Mouse (Mus musculus) kidney, postnatal 36 days (tissue): ENCODE results near the gene Ect2.

Experiments used
- DNase-seq, 2 experiments: peaks; one replicate each; pipeline ENCODE4 v3.0.0; 2021 to 2022; ENCODE audit warnings: mixed read lengths in 2 of 2

Gene Ect2

DNA sequence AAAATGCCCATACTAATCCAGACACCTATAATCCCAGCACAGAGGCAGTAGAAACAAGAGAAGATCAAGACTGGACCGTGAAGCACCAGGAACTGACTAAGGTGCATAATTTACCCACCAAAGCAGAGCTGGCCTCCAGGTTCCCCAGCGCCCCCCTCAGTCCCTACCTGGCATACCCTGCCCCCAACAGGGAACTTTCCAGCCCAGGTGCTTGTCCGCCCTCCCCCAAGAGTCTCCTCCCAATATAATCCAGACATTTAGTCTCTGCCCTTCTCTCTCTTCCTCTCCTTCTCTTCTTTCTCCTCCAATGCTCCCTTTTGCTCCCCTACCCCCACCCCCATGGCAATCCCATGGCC lies 2.9 kb upstream of the Ect2 start:
- no peak for DNase-seq

DNA sequence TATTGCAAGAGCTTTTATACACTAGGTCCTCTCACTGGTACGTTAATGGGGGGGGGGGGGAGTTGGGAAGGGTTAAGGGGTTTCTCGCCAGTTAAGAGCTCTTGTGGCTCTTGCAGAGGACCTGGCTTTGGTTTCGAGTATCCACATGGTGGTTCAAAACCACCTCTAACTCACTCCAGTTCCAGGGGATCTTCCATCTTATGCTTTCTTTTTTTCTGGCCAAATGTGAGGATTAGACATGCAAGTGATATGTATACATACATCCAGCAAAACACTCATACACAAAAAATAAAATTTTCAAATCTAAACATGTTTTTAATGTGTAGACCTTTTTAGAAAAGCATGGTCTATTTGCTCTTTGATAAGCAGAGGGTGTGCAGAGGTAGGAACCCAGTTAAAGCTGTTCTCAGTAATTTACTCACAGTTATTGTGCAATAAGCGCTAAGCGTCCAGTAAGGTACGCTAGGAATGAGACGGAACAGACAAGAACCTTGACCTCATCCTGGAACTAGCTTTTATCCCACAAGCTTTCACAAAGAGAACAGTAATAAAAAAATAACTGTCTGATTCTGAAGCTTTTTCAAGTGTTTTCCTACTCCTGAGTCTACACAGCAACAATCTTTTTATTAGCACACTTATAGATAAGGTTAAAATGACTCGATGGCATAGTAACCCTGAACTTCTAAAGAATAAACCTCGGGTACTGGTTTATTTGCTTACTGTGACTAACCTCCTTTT lies 2.3 kb upstream of the Ect2 start:
- peak in 1 of 2 experiments; percentile 63 for DNase-seq

DNA sequence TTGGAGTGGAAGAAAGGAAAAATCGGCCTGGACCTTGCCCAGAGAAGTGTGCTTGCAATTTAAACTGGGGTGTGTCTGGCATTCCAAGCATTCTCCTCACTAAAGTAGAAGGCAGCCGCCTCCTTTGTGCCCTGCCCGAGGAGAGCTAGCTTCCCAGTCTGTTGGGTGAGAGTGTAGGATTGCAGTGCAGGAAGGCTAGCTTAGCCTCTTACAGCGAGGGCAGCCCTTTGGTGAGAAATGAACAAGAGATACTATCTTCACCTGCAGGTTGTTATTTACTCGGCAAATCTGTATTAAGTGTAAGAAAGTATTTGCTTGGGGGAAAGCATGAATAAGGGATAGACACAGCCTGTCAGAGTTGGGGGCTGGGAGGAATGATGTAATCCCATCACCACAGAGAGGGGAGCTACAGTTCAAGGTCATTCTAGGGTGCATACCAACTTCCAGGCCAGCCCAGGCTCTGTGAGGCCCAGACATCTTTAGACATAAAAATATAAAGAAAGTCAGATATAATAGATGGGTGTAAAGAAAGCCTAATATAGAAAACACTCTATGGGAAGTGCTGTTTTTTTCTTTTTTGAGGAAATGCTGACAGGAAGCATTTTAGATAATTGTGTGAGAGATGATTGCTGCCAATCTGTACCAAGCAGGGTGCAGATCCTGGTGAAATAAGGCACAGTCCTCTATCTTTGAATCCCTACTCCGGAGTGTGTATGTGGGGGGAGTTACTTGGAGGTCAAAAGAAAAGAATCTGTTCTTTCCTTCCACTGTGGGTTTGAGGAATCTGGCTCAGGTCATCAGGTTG lies 1.6 kb upstream of the Ect2 start:
- peak; percentile 72 to 78 for DNase-seq

DNA sequence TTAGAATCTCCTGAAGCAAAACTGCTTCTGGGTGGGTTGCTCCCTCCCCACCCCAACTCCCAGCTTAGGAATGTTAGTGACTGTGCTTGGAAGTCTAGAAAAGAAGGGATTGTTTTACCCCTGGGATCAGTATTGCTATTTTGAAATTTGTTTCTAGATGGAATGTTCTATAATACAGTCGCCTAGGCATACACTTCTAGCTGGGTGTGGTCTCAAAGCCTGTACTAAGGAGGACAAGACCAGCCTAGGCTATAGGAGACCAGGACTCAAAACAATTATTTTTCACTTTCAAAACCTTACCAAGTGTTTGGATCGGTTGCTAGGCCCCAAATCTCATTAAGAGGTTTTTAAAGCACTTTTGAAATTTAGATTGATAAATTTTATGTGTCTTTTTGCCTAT lies 602 bp upstream of the Ect2 start:
- DNase-seq: no peak

DNA sequence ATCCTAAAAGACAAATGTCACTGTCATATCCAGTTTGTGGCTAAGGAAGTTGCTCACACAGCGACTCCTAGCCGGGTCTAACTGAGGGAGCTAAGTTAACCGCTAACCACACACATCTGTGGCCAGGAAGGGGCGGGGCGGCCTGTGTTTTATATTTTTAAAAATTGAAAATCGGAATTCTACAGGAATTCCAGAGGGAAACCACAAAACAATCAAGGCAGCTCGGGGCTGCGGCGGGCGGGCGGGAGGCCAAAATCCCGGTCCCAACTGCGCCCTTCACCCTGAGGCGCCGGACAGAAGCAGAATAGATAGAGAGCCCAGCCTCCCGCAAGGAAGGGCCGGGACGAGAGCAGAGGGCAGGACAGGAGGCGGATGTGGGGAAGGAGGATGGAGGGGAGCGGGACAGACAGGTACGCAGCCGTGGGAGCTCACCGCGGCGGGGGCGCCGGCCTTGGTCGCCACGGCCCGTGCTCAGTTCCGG lies 447 bp downstream of the Ect2 start:
- peak; percentile 27 to 67 for DNase-seq

DNA sequence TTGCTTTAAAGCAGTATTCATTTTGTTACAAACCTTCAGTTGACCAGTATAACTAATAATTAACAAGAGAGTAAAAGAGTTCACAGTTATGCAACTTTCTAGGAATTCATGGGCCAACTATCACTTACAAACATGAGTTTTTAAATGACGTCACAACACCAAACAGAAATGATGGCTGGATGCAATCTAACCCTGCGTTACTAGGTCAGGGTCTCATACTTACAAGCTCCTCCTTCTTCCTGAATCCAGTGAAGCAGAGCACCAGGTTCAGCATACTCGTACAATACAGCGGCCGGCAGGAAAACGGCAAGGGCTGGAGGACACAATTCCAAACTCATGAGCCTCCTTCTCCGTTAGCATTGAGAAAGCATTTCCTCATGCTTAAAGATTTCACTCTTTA lies 7.9 kb downstream of the Ect2 start:
- DNase-seq: peak; percentile 52 to 72

DNA sequence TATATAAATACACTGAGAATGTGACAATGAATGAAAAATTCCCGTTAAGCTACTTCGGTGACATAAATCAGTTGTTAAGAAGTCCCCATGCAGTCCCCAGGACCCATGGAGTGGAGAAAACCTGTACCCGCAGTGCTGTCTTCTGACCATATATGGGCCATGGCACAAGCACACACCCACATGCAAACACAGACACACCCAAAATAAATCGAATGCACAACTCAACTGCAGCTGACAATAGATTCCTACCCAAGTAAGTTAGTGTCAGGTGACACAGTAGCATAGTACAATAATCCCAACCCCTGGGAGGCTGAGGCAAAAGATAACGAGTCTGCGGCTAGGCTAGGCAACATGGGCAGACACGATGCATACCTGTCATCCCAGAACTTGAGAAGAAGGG lies 10.1 kb downstream of the Ect2 start:
- no peak for DNase-seq

DNA sequence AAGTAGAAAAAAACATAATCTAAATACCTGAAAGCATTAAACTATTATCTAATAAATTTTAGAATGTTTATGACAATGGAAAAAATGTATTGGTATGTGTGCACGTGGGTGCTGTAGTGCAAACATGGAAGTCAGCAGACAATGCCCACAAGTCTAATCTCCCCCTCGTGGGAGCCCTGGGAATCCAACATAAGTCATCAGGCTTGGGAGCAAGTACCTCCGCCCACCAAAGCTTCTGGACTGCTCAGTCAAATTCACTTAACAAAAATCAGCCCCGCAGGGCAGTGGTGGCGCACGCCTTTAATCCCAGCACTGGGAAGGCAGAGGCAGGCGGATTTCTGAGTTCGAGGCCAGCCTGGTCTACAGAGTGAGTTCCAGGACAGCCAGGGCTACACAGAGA lies 13.6 kb downstream of the Ect2 start:
- DNase-seq: no peak

DNA sequence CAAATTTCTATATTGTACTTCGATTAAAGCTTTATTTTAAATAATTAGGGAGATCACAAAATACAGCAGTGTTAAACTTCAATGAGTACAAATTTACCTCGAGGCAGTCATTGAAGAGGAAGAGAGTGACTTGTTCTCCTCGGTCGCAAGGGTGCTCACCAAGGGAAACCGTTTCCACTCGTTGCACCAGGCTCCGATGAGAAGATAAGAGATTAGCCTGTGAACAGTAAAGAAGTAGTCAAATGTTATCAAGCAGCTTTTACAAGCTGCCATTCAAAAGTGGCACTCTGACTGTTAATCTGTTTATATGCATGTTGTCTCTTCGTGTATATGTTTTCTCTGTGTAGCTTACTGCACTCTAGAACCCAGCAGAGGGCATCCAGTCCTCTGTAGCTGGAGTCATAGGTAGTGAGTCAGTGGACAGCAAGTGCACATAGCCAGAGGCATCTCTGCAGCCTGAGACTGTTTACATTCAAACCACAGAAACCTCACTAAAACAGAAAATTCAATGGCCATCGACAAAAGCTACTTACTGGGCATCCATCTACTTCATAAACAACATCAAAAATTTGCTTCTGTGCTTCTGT lies 31.7 kb downstream of the Ect2 start:
- no peak for DNase-seq

DNA sequence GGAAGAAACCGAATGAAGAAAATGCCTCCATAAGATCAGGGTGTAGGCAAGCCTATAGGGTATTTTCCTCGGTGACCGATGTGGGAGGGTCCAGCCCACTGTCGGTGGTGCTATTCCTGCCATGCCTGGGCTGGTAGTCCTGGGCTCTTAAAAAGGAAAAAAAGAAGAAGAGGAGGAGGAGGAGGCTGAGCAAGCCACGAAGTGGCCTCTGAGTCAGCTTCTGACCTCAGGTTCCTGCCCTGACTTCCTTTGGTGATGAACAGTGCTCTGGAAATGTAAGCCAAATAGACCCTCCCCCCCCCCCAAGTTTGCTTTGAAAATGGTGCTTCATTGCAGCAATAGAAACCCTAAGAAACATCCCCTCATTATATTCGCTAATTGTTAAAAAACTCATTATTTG lies 32.7 kb downstream of the Ect2 start:
- DNase-seq: no peak

DNA sequence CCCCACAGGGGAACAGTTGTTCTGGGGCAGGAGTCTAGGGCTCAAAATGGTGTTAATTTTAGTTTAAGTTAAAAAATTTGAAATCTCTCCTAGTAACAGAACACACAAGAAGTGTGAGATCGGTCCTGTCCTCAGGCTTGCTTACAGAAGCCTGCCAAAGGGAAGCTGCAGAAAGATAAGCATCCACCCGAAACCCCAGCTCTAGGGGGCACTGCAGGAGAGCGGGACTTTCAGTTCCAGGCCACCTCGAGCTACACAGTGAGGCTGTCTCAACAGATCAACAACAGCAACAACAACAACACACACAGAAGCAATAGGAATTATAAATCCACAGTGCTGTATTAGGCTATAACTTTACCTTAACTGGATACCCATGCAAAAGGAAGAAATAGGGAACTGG lies 35.5 kb downstream of the Ect2 start:
- DNase-seq: peak; percentile 40 to 74

DNA sequence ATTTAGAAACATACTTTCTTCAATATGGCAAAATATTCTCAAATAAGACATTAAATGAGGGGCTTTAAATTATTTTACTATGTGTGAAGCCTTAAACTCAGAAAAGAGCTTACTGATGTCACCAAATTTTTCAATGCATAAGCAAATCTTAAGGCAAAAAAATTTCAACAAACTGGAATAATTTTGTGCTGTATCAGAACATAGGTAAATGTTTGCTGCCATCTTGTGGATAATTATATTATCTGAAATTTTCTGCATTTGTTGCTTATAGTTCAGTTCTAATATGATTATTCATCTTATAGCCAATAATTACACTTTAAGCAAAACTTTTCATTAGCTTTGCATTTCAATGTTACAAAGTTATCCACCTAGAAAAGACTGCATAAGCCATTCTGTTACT lies 42.8 kb downstream of the Ect2 start:
- no peak for DNase-seq

DNA sequence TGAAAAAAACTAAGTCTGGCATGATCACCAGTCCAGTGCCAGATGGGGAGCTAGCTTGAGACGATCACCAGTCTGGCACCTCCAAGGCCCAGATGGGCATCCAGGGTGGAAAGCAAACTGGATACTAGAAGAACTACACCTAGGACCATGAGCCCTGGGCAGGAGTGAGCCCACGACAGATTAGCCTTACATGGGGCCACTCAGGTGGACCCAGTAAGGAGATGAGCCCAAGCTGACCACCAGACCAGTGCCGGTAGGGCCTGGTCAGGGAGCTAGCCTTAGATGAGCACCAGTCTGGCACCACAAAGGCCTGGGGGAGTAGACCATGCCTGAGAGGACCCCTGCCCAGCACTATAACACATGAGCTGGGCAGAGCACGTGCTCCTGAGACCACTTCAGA lies 44.6 kb downstream of the Ect2 start:
- DNase-seq: no peak

DNA sequence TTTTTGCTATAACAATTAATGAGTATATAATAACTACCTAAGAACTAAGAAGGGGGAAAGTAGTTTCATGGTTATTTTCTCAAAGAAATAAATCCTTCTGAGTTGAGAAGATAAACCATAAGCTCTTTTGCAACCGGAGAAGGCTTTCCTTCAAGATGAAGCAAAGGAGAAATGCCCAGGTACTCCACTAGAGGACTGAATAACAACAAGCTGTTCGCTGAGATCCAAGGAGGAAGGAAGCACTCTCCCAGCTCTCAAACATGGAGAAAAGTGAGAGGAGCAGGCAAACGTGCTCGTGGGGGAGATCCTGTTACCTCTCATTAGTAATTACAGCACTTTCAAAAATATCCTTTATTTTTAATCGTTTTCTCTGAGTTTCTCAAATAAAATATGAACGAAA lies 46.5 kb downstream of the Ect2 start:
- DNase-seq: no peak

DNA sequence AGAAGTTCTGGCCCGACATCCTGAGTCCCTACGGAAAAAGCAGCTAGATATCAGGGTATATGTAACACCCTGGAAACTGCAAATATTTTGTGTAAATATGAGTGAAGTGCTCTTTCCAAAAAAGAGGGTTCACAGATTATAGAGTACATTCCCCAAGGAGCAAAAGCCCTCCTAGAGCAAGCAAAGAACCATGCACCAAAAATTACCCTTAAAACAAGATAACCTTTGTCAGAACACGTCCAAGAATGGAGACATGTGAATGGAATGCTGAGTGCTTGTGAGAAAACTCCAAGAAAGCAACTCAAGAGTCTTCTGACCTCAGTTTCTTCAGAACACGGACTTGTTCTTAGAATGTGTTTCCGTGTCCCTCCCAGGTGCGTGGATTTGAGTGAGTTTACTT lies 50.7 kb downstream of the Ect2 start:
- no peak for DNase-seq

DNA sequence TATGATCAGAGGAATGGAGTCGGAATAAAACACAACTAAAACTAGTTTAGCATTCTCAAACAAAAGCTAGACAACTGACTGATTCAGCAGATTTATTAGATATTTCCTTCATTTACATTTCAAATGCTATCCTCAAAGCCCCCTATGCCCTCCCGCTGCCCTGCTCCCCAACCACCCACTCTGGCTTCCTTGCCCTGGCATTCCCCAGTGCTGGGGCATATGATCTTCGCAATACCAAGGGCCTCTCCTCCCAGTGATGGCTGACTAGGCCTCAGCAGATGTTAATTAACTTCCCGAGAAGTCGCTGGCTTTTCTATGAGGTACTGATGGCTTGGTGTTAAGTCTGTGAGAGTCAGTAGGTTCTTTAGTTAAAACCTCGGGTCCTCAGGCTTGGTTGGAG lies 55.0 kb downstream of the Ect2 start:
- no peak for DNase-seq

DNA sequence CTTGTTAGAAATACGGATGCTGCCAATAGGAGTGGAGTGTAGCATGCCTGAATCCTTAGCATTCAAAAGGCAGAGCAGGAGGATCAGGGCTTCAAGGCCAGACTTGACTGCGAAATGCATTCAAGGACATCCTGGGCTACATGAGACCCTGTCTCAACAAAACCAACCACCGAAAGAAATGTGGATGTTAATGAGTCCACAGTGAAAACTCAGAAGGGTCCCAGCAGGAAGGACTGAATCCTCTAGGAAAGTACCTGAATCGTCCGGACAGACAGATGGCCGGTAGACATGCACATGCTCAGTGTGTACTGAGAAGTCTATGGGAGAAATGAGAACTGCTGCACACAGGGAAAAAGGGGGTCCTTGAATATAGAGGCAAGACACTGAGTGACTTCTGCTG lies 67.5 kb downstream of the Ect2 start:
- DNase-seq: no peak

DNA sequence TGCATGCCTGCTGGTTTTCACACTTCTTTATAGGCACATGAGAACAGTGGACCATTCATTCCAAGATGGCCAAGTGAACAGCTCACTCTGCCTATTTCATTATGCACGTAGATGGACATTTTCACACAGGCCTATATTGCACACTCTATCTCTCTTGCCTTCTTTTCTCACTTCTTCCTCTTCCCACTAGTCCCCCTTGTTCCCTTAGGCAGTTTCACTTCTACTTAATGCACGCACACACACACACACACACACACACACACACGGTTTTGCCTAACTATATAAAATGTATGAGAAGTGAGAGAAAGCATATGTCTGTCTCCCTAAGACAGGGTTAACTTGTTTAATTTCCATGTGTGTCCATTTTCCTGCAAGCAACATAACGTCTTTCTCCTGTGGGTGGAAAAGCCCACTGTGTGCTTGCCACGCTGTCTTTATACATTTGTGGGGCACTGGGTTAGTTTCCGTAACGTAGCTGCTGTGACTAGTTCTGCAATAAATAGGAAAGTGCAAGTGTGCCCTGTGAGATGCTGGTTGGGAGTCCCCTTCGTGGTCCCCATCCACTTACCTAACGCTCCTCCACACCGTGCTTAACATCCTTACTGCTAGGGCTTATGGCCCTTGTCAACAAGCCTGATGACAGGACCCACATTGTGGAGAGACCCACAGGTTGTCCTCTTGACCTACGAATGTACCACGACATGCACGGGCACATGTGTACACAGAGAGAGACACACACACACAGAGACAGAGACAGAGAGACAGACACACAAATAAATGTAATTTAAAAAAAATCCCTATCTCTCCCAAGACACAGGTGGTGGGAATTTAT lies 72.2 kb downstream of the Ect2 start:
- DNase-seq: no peak

DNA sequence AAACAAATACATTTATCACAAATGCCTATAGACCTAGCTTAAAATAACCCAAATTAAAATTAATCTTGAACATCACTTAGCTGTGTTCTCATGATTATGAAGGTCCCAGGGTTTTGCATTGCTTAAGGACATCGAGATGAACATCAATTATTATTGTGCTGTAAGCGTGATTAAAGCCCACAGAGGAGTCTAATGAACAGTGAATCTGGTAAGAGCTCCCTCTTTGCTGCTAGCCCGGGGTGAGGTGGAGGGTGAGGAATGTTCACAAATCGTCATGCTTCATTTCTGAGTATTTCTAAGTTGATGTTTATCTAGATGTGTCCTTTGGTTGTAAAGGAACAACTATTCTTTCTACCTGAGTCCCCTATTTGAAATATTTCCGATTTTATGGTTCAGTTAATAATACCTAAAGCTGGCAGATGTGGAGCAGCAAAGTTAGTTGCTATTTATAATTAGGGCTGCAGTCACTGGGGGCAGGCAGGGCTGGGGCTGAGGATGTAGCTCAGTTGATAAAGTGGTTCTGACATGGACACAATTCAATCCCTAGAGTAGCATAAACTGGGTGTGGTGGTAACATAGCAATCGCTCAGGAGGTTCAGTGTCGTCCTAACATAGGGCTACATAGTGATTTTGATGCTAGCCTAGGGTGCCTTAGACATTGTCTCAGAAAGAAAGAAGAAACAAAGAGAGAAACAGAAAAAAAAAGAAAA lies 73.5 kb downstream of the Ect2 start:
- DNase-seq: no peak

DNA sequence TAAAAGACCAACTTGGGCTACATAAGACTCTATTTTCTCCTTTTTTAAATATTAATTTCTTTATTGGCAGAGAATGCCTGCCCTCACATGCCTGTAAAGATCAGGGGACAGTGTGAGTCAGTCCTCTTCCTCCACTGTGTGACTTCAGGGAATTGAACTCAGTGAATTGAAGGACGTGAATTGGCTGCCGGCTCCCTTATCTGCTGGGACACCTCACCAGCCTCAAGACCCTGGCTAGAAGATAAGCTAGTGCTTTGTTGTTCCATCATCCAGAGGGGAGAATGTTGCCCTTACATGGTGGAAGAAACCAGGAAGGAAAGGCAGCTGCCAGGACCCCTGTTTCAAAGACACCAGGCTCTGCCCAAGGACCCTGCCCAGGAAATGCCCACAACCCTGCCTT lies 79.8 kb downstream of the Ect2 start:
- no peak for DNase-seq

DNA sequence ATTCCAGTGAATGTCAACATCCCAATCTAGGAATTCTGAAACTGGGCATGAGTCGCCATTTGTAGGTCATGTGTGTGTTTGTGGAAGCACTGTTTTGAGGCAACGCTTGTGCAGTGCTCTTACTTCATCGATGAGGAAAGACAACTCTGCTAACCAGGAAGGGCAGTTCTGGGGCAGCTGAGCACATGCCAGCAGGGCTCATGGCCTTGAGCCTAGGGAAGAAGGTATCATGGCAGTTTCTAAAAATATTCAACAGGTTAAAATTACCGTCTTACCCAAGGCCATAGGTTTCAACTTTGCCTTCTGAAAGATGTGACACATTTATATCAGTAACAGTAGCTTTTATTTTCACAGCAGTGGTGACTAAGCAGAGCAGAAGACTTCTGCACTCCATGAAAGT lies 82.0 kb downstream of the Ect2 start:
- DNase-seq: no peak

DNA sequence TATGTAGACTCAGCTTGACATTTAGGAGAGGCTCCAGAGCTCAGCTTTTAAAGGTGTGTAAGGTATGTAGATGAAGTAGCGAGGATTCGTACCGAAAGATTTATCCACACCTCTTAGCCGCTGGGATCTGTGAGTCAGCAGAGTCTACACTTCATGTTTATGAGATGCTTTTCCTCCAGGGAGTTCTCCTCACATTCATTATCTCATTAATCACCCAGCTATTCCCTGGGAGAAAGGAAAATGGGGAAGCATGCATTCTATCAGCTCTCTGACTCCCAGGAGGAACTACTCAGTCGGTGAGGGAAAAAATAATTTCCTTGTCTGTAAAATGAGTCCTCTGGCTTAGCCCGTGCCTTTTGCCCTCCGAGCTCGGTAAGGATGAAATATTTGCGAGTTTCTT lies 83.3 kb downstream of the Ect2 start:
- no peak for DNase-seq

DNA sequence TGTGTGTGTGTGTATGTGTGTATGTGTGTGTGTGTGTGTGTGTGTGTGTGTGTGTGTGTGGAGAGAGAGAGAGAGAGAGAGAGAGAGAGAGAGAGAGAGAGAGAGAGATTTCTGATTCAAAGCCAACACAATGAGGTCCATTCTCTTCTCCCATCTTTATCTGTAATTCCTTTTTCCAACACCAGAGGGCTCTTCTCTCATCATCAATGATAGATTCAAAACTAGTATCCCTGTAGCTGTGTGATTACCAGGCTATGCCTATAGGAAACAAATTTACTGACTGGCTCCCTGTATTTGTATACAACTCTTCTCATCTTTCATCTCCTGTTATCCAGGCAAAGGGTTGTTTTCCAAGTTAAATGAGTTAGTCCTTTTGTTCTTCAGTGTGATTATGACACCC lies 86.5 kb downstream of the Ect2 start:
- DNase-seq: peak in 1 of 2 experiments; percentile 29
